Mouse (Mus musculus) mouse trophoblast stem cell (cell line): ENCODE results near the gene Olfr480.

ENCODE experiments used
- in situ Hi-C, 2 experiments: fragments of 300-500 bp; cut with MseI, MboI; formaldehyde crosslinking; loops; 2 replicates in 1 of 2; 3 replicates in 1 of 2; pipeline ENCODE4 v1.15.1; 2025

The Olfr480 gene

DNA sequence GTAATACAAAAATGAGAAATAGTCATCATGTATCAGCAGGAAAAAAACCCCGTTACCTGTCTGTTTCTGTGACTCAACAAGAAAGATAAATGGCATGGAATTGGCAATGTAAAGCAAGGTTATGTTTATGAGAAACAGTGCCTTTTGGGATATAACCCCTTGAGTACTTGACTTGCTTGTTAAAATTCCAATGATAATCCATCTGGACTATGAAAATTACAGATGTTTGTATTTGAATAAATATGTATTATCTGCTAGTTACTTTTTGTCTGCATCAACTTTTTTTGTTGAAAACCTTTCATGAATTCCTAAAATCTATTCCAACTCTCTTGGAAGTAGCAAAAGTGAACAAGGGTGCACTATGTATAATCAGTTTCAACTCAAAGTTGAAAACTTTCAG is at the start of gene Olfr480:
Olfr480 (minus strand) TSS at position 101 of the 400 bp plus-strand sequence.
- in situ Hi-C loops, result no loop called here

DNA sequence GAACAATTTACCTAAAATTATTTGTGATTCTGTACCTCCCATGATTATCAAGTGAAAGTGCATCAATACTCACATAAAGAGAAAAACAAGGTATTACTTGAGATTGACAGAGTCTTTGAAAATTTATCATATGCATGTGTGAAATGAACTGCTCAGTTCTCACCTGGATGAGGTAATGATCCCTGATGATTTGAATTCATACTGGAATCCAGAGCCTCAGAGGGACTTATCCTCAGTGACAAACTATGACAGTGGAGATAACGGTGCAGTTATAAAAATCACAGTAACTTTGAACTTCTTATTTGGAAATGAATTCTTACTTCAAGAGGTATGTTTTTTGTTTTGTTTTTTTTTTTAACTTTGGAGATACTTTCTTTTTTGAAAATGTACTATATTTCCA is 33.4 kb upstream of the Olfr480 start, which contains the start of gene Olfr483:
Olfr483 (plus strand) TSS at position 301 of the 400 bp plus-strand sequence.
- in situ Hi-C loops, result no loop called here

DNA sequence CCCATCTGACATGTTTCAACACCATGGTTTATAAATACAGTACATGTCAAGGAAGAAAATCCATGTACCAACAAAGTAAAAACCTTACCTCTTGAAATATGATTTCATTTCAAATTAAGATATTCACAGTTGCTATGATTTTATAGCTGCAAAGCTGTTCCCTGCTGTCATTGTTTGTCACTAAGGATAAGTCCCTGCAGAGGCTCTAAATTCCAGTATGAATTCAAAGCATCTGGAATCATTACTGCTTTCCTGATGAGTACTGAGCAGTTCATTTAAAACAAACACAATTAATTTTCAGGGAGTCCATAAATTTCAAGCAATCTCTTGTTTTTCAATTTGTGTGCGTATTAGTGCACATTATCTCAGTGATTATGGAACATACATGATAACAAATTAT is 30.3 kb upstream of the Olfr480 start, which contains the start of gene Olfr482:
Olfr482 (minus strand) TSS at position 101 of the 400 bp plus-strand sequence.
- in situ Hi-C loops, result no loop called here

DNA sequence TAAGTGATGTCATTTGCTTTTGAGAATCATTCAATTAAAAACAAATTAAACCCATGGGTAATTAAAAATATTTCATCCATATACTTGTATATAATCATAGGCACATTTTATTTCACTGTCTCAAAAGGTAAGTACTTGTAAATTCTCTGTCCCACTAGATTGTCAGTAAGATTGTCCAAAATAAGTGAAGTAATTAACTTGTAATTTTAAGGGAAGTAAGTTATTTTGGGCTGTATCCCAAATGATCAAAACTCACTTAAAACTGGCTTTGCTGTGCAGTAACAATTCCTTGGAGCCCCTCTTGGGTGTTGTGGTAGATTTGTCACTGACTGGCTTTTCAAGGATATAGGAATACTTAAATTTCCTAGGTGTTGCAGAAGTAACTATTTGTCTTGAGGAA is 12.4 kb upstream of the Olfr480 start, which contains the start of gene Olfr481:
Olfr481 (plus strand) TSS at position 301 of the 400 bp plus-strand sequence.
- in situ Hi-C loops, result no loop called here

DNA sequence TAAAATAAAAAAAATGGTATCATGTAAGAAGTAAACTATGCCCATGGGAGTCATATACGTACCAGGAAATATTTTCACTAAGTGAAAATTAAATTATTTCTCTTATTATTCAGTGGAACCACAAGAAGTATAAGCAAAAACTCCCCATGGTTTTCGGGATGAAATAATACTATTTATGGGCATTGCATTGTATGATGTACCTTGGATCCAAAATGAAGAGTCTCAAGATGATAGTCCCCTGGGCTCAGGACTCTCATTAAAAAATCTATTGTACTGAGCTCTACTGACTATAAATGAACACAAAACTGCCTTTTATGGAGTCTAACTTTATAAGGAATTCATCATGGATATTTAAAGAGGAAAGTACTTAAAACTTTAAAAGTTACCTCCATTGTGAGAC is 16.8 kb downstream of the Olfr480 start, which contains the start of gene Olfr479:
Olfr479 (plus strand) TSS at position 301 of the 400 bp plus-strand sequence.
- in situ Hi-C loops, result no loop called here

DNA sequence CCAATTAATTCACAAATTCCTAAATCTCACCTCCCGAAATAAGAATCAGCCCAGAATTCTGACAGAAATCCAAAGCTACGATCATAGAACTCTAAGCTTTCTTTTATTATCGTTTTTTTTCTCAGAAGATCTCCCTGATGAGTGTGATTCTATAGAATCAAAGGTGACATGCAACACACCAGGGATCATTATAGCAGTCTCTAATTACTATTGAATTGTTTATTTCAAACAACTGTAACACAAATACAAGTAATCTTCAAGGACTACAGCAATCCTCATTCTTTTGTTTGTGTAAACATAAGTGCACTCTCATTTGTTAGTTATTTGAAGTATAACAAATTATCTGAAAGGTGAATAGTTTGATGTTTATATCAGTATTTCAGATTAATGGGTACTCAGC is 33.3 kb downstream of the Olfr480 start, which contains the start of gene Olfr478:
Olfr478 (minus strand) TSS at position 101 of the 400 bp plus-strand sequence.
- in situ Hi-C loops, result no loop called here
